Mouse (Mus musculus): ENCODE data around the gene Zfp948.

GRCm38 (mm10) chr17:21579493-21580175, 12.8 kb downstream of the Zfp948 start:
- TF ChIP-seq HCFC1 (IDR thresholded peaks at IDR 0.05; ENCODE audit: low read depth, low read length), result no peak
- TF ChIP-seq SIN3A (IDR thresholded peaks at IDR 0.05; ENCODE audit: low read length), result no peak
- TF ChIP-seq POLR2A (IDR thresholded peaks at IDR 0.05; ENCODE audit: low read depth, low read length), result no peak
- TF ChIP-seq ZC3H11A (IDR thresholded peaks at IDR 0.05; ENCODE audit: low read depth, low read length), result no peak
- peak; percentile 56 for TF ChIP-seq SMC3 (IDR thresholded peaks at IDR 0.05; ENCODE audit: low read depth, low read length)
- TF ChIP-seq CTCF (conservative IDR thresholded peaks at IDR 0.05 in 1 of 2, IDR thresholded peaks at IDR 0.05 in 1 of 2; ENCODE audit: low read depth in 2 of 2, low read length in 2 of 2), result peak; percentile 72 to 77
- no peak for TF ChIP-seq TCF12 (IDR thresholded peaks at IDR 0.05; ENCODE audit: low read depth, low read length)
- TF ChIP-seq E2F4 (IDR thresholded peaks at IDR 0.05; ENCODE audit: insufficient replicate concordance, low read depth, low read length), result no peak
- 0 out of 2 replicates have a peak, but pooled peaks have one; percentile 10 for TF ChIP-seq IRF4 (IDR thresholded peaks at IDR 0.05; ENCODE audit: low read depth, low read length)
- TF ChIP-seq MXI1 (IDR thresholded peaks at IDR 0.05; ENCODE audit: low read depth, low read length), result no peak
- TF ChIP-seq USF1 (IDR thresholded peaks at IDR 0.05; ENCODE audit: low read depth, low read length), result no peak
